Mouse (Mus musculus) hindbrain, embryonic 15.5 days (tissue): Measurements from ENCODE around the gene D3Ertd254e. TPM values are rescaled to one million over a fixed set of nuclear protein-coding genes. Genes with fewer than 3 reads are reported as not detected.
"Not testable (repeated sequence)": the region's sequence is repeated elsewhere in the genome, so short reads cannot be mapped to it uniquely, and the experiment has no call there.

ENCODE experiments used
- ATAC-seq: fragments of 200-750 bp; cut with Nextera tagmentation; 2 replicates; pipeline ENCODE4 v1.8.0; 2017; ENCODE audit warnings: low read depth, moderate number of reproducible peaks, moderate TSS enrichment; ENCODE audit not compliant: low FRiP score
- H3K27ac ChIP-seq: fragments of 300-500 bp; sonication (generic); replicated peaks from 2 replicates; pipeline ENCODE4 v1.5.1; 2015; ENCODE audit warnings: mild to moderate bottlenecking, inconsistent platforms
- H3K27me3 ChIP-seq: fragments of 300-500 bp; sonication (generic); 2 replicates; pipeline ENCODE4 v1.6.1; 2015; ENCODE audit warnings: control low read depth, inconsistent platforms
- H3K36me3 ChIP-seq: fragments of 300-500 bp; sonication (generic); 2 replicates; pipeline ENCODE4 v1.6.1; 2015; ENCODE audit warnings: control low read depth, inconsistent platforms
- H3K4me1 ChIP-seq: fragments of 300-500 bp; sonication (generic); replicated peaks from 2 replicates; pipeline ENCODE4 v1.6.1; 2015; ENCODE audit warnings: control low read depth, inconsistent platforms
- H3K4me2 ChIP-seq: fragments of 300-500 bp; sonication (generic); 2 replicates; pipeline ENCODE4 v1.6.1; 2015; ENCODE audit warnings: moderate library complexity, mild to moderate bottlenecking, inconsistent platforms
- H3K4me3 ChIP-seq: fragments of 300-500 bp; sonication (generic); 2 replicates; pipeline ENCODE4 v1.5.1; 2015; ENCODE audit warnings: mild to moderate bottlenecking, inconsistent platforms
- H3K9ac ChIP-seq: fragments of 300-500 bp; sonication (generic); 2 replicates; pipeline ENCODE4 v1.6.1; 2015; ENCODE audit warnings: inconsistent platforms
- H3K9me3 ChIP-seq: fragments of 300-500 bp; sonication (generic); 2 replicates; pipeline ENCODE4 v1.6.1; 2016; ENCODE audit warnings: control low read depth, inconsistent platforms
- WGBS: fragments of 180-500 bp; shearing (Covaris S2); methylation state at CpG from one replicate; pipeline ENCODE4 v1.1.7; 2015; 5-methylcytosine and 5-hydroxymethylcytosine counted together
- polyA plus RNA-seq: library from polyadenylated mRNA; unstranded; fragments of >200 nt; fragmentation: Nextera tagmentation; extraction: Ambion mirVana; gene quantifications from 2 replicates; pipeline ENCODE4 v1.2.1, GENCODE M21; 2015

D3Ertd254e gene
- 15.3 and 15.5 TPM in 2 replicates for polyA plus RNA-seq

- ATAC-seq: peak; percentile 100
- H3K27ac ChIP-seq: peak within 1 kb of the TSS; percentile 90
- H3K4me3 ChIP-seq: peak within 1 kb of the TSS; percentile 88
- H3K4me1 ChIP-seq: peaks cover 30% of the 10 kb centered on the region
- H3K4me2 ChIP-seq: peak within 1 kb of the TSS; percentile 73
- WGBS: under 1% methylated on average over 45 of the region's 54 CpGs
- no peaks in the 10 kb centered on the region for H3K36me3 ChIP-seq
- H3K27me3 ChIP-seq: no peaks in the 10 kb centered on the region
- no peaks in the 10 kb centered on the region for H3K9me3 ChIP-seq
- H3K9ac ChIP-seq: peak within 1 kb of the TSS; percentile 91
Observed at GRCm38 (mm10) chr3:36150934-36151686, at the start of gene D3Ertd254e. Gene D3Ertd254e, plus strand, starts transcription at chr3:36151017.

DNA sequence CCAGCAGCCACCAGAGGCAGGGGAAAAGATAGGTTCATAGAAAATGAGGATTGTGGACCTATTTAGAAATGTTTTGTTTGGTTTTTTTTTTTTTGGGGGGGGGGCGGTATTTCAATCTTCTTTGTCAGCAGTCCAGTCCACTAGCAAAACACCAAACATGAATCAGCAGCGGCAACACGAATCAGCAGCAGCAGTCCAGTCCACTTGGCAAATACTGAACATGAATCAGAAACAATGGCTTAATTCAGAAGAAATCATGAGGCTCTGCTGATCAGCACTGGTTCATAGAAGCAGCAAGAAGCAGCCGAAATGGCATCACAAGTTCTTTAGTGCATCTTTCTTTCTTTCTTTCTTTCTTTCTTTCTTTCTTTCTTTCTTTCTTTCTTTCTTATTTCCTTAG, 34.7 kb upstream of the D3Ertd254e start:
- H3K27me3 ChIP-seq: no peaks in the 10 kb centered on the region
- no peak overlapping the region for H3K4me3 ChIP-seq

DNA sequence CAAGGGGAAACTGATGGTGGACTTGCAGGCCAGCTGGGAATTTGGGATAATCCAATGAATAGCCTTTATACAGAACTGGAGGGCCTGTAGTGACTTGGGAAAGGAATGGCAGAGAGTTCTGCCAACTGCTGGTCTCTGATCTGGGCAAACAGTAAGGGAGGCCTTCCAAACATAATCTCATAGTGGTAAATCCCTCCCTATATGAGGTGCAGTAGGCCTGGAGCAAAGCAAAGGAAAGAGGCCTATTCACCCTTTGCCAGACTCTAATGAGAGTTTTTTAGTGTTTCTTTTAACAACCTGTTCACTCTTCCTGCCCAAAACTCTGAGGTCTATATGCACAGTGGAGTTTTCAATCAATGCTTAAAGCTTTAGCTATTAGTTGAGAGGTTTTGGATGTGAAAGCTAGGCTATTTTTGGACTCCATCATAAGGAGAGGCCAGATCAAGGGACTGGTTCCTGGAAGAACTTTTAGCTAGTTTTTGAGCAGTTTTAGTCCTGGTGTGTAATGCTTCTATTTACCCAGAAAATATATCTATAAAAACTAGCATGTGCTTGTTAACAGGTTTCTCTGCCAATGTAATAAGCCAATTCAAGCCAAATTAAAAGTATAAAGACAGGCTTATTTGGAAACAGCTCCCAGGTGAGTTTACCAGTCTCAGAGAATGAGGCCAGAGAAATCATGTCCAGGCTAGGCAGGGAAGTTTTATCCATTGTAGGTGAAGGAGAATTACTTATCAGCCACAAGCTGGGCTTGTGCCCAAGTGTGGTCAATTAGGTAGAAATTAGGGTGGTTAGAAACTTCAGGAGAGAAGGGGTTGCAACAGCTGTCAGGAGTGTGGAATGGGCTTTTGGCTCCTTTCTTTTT, 30.9 kb upstream of the D3Ertd254e start:
- no peak overlapping the region for H3K9ac ChIP-seq
- no peak overlapping the region for H3K4me3 ChIP-seq
- no peaks in the 10 kb centered on the region for H3K4me1 ChIP-seq

More for the DNA sequence above, 34.7 kb upstream of the D3Ertd254e start:
- ATAC-seq: no peak
- WGBS: 77% methylated on average over 4 of the region's 4 CpGs
- Histone ChIP-seq H3K4me1 (no peaks in the 10 kb centered on the region), H3K4me2 (no peak overlapping the region), H3K36me3 (no peaks in the 10 kb centered on the region), H3K27ac (no peak overlapping the region), H3K9me3 (no peaks in the 10 kb centered on the region), H3K9ac (no peak overlapping the region)

DNA sequence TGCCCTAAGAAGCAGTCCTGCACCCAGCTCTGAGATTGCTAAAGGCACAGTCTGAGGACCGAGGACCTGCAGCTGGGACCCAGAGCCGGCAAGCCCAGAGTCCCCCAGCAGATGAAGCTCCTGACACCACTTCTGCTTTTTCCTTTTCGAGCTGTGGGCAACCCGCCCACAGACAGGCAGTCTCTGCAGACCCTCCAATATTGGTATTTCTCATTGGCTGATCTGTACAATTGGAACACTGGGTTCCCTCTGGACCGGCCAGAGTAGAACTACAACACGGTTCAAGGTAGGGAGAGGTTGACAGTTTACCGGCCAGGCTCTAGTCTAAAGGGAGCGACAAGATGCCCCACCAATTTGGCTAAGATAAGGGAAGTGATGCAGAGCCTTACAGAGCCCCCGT, 24.6 kb upstream of the D3Ertd254e start:
- H3K4me2 ChIP-seq, H3K27ac ChIP-seq, H3K36me3 ChIP-seq, H3K9me3 ChIP-seq, H3K27me3 ChIP-seq, H3K9ac ChIP-seq, ATAC-seq, H3K4me1 ChIP-seq, H3K4me3 ChIP-seq: not testable (repeated sequence)
- 94% methylated on average over 9 of the region's 9 CpGs for WGBS

More for the DNA sequence above, 30.9 kb upstream of the D3Ertd254e start:
- H3K27me3 ChIP-seq: no peaks in the 10 kb centered on the region
- H3K27ac ChIP-seq: no peak overlapping the region
- no peak for ATAC-seq
- H3K36me3 ChIP-seq: no peaks in the 10 kb centered on the region
- no peak overlapping the region for H3K4me2 ChIP-seq
- 0 out of 2 replicates have a peak, but pooled peaks cover 3% of the 10 kb centered on the region for H3K9me3 ChIP-seq

DNA sequence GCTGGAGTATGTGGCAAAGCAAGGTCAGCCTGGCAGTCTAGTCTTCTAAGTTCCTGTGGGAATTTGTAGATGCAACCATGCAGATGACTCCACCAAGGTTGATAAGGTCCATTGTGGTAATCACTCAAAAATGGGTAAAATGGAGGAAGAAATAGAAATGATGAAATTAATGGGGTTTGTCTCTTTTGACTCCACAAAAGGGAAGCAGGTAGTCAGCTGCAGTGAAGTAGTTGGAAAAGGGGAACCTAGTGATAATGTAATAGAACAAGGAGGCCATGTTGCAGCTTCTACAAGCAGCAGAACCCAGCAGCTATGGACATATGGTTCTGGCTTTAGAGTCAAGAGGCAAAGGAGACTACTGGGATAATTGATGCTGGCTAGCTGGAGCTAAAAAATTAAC, 14.7 kb upstream of the D3Ertd254e start:
- ATAC-seq: no peak
- Histone ChIP-seq H3K4me1 (no peaks in the 10 kb centered on the region), H3K27me3 (no peaks in the 10 kb centered on the region), H3K4me3 (no peak overlapping the region), H3K27ac (no peak overlapping the region), H3K9ac (no peak overlapping the region), H3K4me2 (no peak overlapping the region), H3K36me3 (no peaks in the 10 kb centered on the region), H3K9me3 (no peaks in the 10 kb centered on the region)

DNA sequence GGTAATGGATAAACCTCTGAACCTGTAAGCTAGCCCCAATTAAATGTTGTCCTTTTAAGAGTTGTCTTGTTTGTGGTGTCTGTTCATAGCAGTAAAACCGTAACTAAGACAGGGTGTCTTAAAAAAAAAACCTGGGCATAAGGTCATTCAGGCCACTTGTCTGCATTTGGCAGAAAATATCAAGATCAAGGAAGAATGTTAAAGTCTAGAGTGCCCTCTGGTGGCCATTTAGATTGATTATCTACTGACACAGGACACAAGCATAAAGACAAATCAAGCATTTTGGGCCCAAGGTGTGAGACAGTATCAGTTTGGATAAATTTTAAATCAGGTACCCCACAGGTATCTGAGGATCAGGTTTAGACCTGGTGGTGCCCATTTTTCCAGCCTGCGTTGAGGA, 13.3 kb upstream of the D3Ertd254e start:
- ATAC-seq: no peak
- Histone ChIP-seq H3K36me3 (no peaks in the 10 kb centered on the region), H3K9ac (no peak overlapping the region), H3K4me3 (no peak overlapping the region), H3K4me2 (no peak overlapping the region), H3K4me1 (no peaks in the 10 kb centered on the region), H3K9me3 (no peaks in the 10 kb centered on the region), H3K27ac (no peak overlapping the region), H3K27me3 (no peaks in the 10 kb centered on the region)
- WGBS: 53% methylated on average over 2 of the region's 2 CpGs

DNA sequence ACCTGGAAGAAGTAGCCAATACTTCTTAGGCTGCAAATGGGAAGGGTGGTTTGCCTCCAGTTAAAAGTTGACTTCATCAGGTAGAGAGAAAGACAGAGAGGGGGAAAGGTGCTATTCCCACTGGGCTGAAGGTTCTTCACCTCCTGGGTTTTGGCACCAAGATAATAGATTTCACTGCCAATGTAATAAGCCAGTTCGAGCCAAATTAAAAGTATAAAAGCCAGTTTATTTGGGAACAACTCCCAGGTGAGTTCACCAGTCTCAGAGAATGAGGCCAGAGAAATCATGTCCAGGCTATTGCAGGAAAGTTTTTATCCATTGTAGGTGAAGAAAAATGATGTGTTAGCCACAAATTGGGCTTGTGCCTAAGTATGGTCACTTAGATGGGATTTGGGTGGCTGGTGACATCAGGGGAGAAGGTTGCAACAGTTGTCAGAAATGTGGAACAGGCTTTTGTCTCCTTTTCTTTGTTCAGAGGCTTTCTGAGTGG, 12.6 kb upstream of the D3Ertd254e start:
- Histone ChIP-seq H3K4me2 (no peak overlapping the region), H3K4me3 (no peak overlapping the region), H3K9ac (no peak overlapping the region), H3K9me3 (no peaks in the 10 kb centered on the region), H3K4me1 (no peaks in the 10 kb centered on the region), H3K36me3 (no peaks in the 10 kb centered on the region), H3K27me3 (no peaks in the 10 kb centered on the region), H3K27ac (no peak overlapping the region)
- WGBS: 74% methylated on average over 1 of the region's 1 CpGs
- ATAC-seq: no peak

DNA sequence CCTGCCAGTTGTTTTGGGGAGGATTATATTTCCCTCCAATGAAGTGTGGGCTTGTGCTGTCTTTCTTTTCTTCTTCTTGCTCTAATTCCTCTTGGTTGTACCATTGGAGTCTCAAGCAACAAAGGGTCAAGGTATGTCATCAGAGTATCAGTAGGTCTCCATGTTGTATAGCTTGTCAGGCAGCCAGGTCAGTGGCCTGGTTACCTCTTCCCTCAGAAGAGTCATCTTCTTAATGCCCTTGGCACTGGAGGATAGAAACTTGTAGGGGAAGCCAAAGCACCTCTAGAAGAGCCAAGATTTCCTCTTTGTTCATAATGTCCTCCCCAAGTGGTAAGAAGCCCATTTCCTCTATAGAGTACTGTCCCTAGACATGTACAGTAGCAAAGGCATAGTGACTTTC, 11.8 kb upstream of the D3Ertd254e start:
- Histone ChIP-seq H3K4me3 (no peak overlapping the region), H3K4me1 (no peaks in the 10 kb centered on the region), H3K27me3 (no peaks in the 10 kb centered on the region), H3K9ac (no peak overlapping the region), H3K36me3 (no peaks in the 10 kb centered on the region), H3K4me2 (no peak overlapping the region), H3K27ac (no peak overlapping the region), H3K9me3 (no peaks in the 10 kb centered on the region)
- no peak for ATAC-seq

DNA sequence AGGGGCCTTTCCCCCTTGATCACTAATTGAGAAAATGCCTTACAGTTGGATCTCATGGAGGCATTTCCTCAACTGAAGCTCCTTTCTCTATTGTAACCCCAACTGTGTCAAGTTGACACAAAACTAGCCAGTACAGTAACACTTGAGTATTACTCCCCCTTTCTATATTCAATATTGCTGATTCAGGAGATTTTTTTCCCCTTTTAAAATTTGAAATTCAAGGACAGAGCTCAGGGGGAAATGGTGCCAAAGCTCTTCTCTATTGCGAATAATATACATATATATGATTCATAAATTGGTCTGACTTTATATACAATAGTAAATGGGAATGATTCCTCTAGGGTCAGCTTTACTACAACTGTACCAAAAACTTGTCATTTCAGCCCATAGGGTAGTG, 282 bp upstream of the D3Ertd254e start:
- no peak for ATAC-seq
- peaks cover 29% of the 10 kb centered on the region for H3K4me1 ChIP-seq
- 7% methylated on average over 1 of the region's 1 CpGs for WGBS
- peak overlapping the region; percentile 90; the same call in 1 of the 2 replicates for H3K27ac ChIP-seq
- H3K4me2 ChIP-seq: peak overlapping the region; percentile 73
- H3K9me3 ChIP-seq: no peaks in the 10 kb centered on the region
- H3K27me3 ChIP-seq: no peaks in the 10 kb centered on the region
- no peak overlapping the region for H3K9ac ChIP-seq
- peak overlapping the region; percentile 88 for H3K4me3 ChIP-seq
- H3K36me3 ChIP-seq: no peaks in the 10 kb centered on the region

DNA sequence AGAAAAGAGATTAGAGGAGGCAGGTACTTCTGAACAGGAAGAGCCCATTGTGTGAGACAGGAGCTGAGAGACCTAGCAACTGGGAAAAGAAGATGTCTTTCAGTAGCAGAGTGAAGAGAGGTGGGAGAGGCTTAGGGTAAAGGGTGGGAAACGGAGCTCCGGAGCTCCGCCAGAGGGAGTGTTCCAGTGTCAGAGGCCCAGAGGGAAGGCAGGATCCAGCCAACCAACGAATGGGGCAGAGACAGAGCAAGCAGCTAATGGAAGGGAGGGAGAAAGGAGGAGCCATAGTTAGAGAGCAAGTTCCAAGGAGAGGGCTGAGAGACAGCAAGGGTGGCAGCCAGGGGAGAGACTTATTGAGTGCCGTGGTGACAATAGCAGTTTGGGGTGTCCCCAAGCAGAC, 4.5 kb downstream of the D3Ertd254e start:
- no peak for ATAC-seq
- H3K4me3 ChIP-seq: no peak overlapping the region
- H3K36me3 ChIP-seq: peaks cover 9% of the 10 kb centered on the region
- WGBS: 28% methylated on average over 5 of the region's 5 CpGs
- H3K4me1 ChIP-seq: peaks cover 30% of the 10 kb centered on the region
- no peaks in the 10 kb centered on the region for H3K9me3 ChIP-seq
- H3K9ac ChIP-seq: no peak overlapping the region
- no peak overlapping the region for H3K27ac ChIP-seq
- no peaks in the 10 kb centered on the region for H3K27me3 ChIP-seq
- H3K4me2 ChIP-seq: no peak overlapping the region

- H3K36me3 ChIP-seq: peaks cover 33% of the 10 kb centered on the region
- H3K9me3 ChIP-seq: no peaks in the 10 kb centered on the region
- no peak overlapping the region for H3K27ac ChIP-seq
- no peaks in the 10 kb centered on the region for H3K27me3 ChIP-seq
- no peak overlapping the region for H3K9ac ChIP-seq
- H3K4me3 ChIP-seq: no peak overlapping the region
- H3K4me1 ChIP-seq: no peaks in the 10 kb centered on the region
- H3K4me2 ChIP-seq: no peak overlapping the region
- WGBS: 94% methylated on average over 1 of the region's 1 CpGs
- ATAC-seq: no peak
Observed at GRCm38 (mm10) chr3:36170670-36171210, 19.9 kb downstream of the D3Ertd254e start.

GRCm38 (mm10) chr3:36171348-36171747, 20.5 kb downstream of the D3Ertd254e start:
- Histone ChIP-seq H3K9me3 (no peaks in the 10 kb centered on the region), H3K9ac (no peak overlapping the region), H3K4me2 (no peak overlapping the region), H3K4me1 (no peaks in the 10 kb centered on the region), H3K27ac (no peak overlapping the region), H3K36me3 (peaks cover 27% of the 10 kb centered on the region), H3K4me3 (no peak overlapping the region), H3K27me3 (no peaks in the 10 kb centered on the region)
- 92% methylated on average over 1 of the region's 1 CpGs for whole genome bisulfite sequencing
- no peak for ATAC-seq
